Comparison of ENCODE assay signal across 1 mouse cellular context in genomic region chr11:17181807-17182206, GRCm38 (mm10).
TF ChIP-seq lines count a peak whose summit lies in the region.

TSS of gene Wdr92 (plus strand) at chr11:17182107.

TF ChIP-seq in CH12.LX, 34 proteins besides CTCF, POLR2A, EP300 and RAD21 (continued from another document):
- no peak for TF ChIP-seq KAT2A (IDR thresholded peaks at IDR 0.05; ENCODE audit: insufficient replicate concordance, low read length)
- TF ChIP-seq MYC (IDR thresholded peaks at IDR 0.05; ENCODE audit: low read depth, low read length), result no peak
- TF ChIP-seq HCFC1 (IDR thresholded peaks at IDR 0.05; ENCODE audit: low read depth, low read length), result no peak
- no peak for TF ChIP-seq NRF1 (IDR thresholded peaks at IDR 0.05; ENCODE audit: low read depth, low read length)
- no peak for TF ChIP-seq ZNF384 (IDR thresholded peaks at IDR 0.05; ENCODE audit: low read depth, low read length)
- TF ChIP-seq JUN (IDR thresholded peaks at IDR 0.05; ENCODE audit: insufficient read depth, low read depth, low read length), result no peak
- no peak for TF ChIP-seq ZMIZ1 (IDR thresholded peaks at IDR 0.05; ENCODE audit: low read depth, low read length)
